Mouse (Mus musculus): Measurements from ENCODE around the gene Nfkbil1. TPM values are rescaled to one million over a fixed set of nuclear protein-coding genes. Genes with fewer than 3 reads are reported as not detected.

The Nfkbil1 gene
- polyA plus RNA-seq, 1 experiment = not detected

DNA sequence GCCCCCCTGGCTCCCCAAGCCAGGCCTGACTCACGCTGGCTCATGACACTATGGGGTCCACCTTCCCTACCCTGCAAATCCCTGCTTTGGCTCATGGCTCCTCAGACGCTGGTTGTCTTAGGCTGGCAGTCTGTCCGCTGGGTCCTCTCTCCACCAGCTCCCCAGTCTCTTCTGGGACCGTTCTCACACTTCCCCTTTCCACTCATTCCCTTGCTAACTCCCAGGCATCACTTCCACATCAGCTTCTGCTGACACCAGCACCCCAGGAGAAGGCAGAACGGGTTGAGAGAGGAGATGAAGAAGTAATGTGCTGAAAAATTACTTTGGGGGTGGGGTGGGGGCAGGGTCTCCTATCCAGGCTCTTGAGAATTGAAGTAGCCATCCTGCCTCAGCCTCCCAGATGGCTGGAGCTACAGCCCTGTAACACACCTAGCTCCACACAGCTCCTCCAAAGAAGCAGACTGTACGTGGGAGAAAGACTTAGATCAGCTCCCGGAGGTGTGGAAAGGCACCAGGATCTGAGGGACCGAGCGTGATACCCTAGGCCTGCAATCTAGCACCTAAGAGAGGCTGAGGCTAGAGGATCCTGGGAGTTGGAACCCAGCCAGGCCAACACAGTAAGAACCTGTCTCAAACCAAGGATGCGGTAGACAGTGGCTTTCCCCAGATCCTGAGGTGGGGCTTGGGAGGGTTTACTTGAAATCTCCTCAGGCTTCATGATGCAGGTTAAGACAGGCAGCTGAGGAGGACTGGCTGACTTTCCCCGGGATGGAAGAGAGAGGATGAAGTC, 63.0 kb downstream of the Nfkbil1 start:
- H3K4me3 ChIP-seq (ENCODE audit: insufficient read depth, low read depth, low read length) = no peak overlapping the region
- no peak for TF ChIP-seq POLR2A (IDR thresholded peaks at IDR 0.05; ENCODE audit: insufficient read depth, low read depth, low read length)
- TF ChIP-seq CTCF (IDR thresholded peaks at IDR 0.05; ENCODE audit: insufficient read depth, low read depth, low read length) = no peak
- WGBS = 70% methylated on average over 11 of the region's 11 CpGs
- no peak overlapping the region for H3K27ac ChIP-seq (ENCODE audit: insufficient read depth, low read depth, low read length)
- peaks cover 2% of the 10 kb centered on the region; the same call in 1 of the 2 replicates for H3K4me1 ChIP-seq (ENCODE audit: control insufficient read depth, insufficient read depth, low read length)

Other genes starting within 250 kb of the Nfkbil1 start
- gene Vars, start 234.8 kb downstream of the Nfkbil1 start, polyA plus RNA-seq (2012; ENCODE audit: insufficient read depth, insufficient read length, low replicate concordance, missing spikeins) = not detected in 2 replicates
- gene Vwa7, start 219.2 kb downstream of the Nfkbil1 start, polyA plus RNA-seq (2012; ENCODE audit: insufficient read depth, insufficient read length, low replicate concordance, missing spikeins) = not detected in 2 replicates
- gene Sapcd1, start 207.8 kb downstream of the Nfkbil1 start, polyA plus RNA-seq (2012; ENCODE audit: insufficient read depth, insufficient read length, low replicate concordance, missing spikeins) = not detected in 2 replicates
- not detected in 2 replicates for gene Msh5, start 189.0 kb downstream of the Nfkbil1 start, polyA plus RNA-seq (2012; ENCODE audit: insufficient read depth, insufficient read length, low replicate concordance, missing spikeins)
- not detected in 2 replicates for gene Clic1, start 185.8 kb downstream of the Nfkbil1 start, polyA plus RNA-seq (2012; ENCODE audit: insufficient read depth, insufficient read length, low replicate concordance, missing spikeins)
- not detected in 2 replicates for gene Ddah2, start 176.8 kb downstream of the Nfkbil1 start, polyA plus RNA-seq (2012; ENCODE audit: insufficient read depth, insufficient read length, low replicate concordance, missing spikeins)
- not detected in 2 replicates for gene Ly6g6c, start 170.4 kb downstream of the Nfkbil1 start, polyA plus RNA-seq (2012; ENCODE audit: insufficient read depth, insufficient read length, low replicate concordance, missing spikeins)
- not detected in 2 replicates for gene Mpig6b, start 169.6 kb downstream of the Nfkbil1 start, polyA plus RNA-seq (2012; ENCODE audit: insufficient read depth, insufficient read length, low replicate concordance, missing spikeins)
- gene Ly6g6e, start 158.9 kb downstream of the Nfkbil1 start, polyA plus RNA-seq (2012; ENCODE audit: insufficient read depth, insufficient read length, low replicate concordance, missing spikeins) = not detected in 2 replicates
- gene Ly6g6d, start 157.7 kb downstream of the Nfkbil1 start, polyA plus RNA-seq (2012; ENCODE audit: insufficient read depth, insufficient read length, low replicate concordance, missing spikeins) = not detected in 2 replicates
- not detected in 2 replicates for gene Ly6g6f, start 150.2 kb downstream of the Nfkbil1 start, polyA plus RNA-seq (2012; ENCODE audit: insufficient read depth, insufficient read length, low replicate concordance, missing spikeins)
- not detected in 2 replicates for gene Abhd16a, start 146.5 kb downstream of the Nfkbil1 start, polyA plus RNA-seq (2012; ENCODE audit: insufficient read depth, insufficient read length, low replicate concordance, missing spikeins)
- gene Ly6g5c, start 127.5 kb downstream of the Nfkbil1 start, polyA plus RNA-seq (2012; ENCODE audit: insufficient read depth, insufficient read length, low replicate concordance, missing spikeins) = not detected in 2 replicates
- not detected in 2 replicates for gene Ly6g5b, start 120.4 kb downstream of the Nfkbil1 start, polyA plus RNA-seq (2012; ENCODE audit: insufficient read depth, insufficient read length, low replicate concordance, missing spikeins)
- not detected in 2 replicates for gene Gpank1, start 114.3 kb downstream of the Nfkbil1 start, polyA plus RNA-seq (2012; ENCODE audit: insufficient read depth, insufficient read length, low replicate concordance, missing spikeins)
- not detected in 2 replicates for gene Csnk2b, start 113.7 kb downstream of the Nfkbil1 start, polyA plus RNA-seq (2012; ENCODE audit: insufficient read depth, insufficient read length, low replicate concordance, missing spikeins)
- gene D17H6S53E, start 109.4 kb downstream of the Nfkbil1 start, polyA plus RNA-seq (2012; ENCODE audit: insufficient read depth, insufficient read length, low replicate concordance, missing spikeins) = not detected in 2 replicates
- gene Apom, start 103.7 kb downstream of the Nfkbil1 start, polyA plus RNA-seq (2012; ENCODE audit: insufficient read depth, insufficient read length, low replicate concordance, missing spikeins) = not detected in 2 replicates
- 684 TPM in 1 of 2 replicates, not detected in the other for gene Bag6, start 100.6 kb downstream of the Nfkbil1 start, polyA plus RNA-seq (2012; ENCODE audit: insufficient read depth, insufficient read length, low replicate concordance, missing spikeins)
- gene Prrc2a, start 70.9 kb downstream of the Nfkbil1 start, polyA plus RNA-seq (2012; ENCODE audit: insufficient read depth, insufficient read length, low replicate concordance, missing spikeins) = 146 and 391 TPM in 2 replicates
- gene Aif1, start 59.7 kb downstream of the Nfkbil1 start, polyA plus RNA-seq (2012; ENCODE audit: insufficient read depth, insufficient read length, low replicate concordance, missing spikeins) = not detected in 2 replicates
- gene Lst1, start 47.4 kb downstream of the Nfkbil1 start, polyA plus RNA-seq (2012; ENCODE audit: insufficient read depth, insufficient read length, low replicate concordance, missing spikeins) = not detected in 2 replicates
- not detected in 2 replicates for gene Ltb, start 41.4 kb downstream of the Nfkbil1 start, polyA plus RNA-seq (2012; ENCODE audit: insufficient read depth, insufficient read length, low replicate concordance, missing spikeins)
- not detected in 2 replicates for gene Tnf, start 33.8 kb downstream of the Nfkbil1 start, polyA plus RNA-seq (2012; ENCODE audit: insufficient read depth, insufficient read length, low replicate concordance, missing spikeins)
- not detected in 2 replicates for gene Lta, start 30.4 kb downstream of the Nfkbil1 start, polyA plus RNA-seq (2012; ENCODE audit: insufficient read depth, insufficient read length, low replicate concordance, missing spikeins)
- not detected in 2 replicates for gene Gm16181, start 15.0 kb downstream of the Nfkbil1 start, polyA plus RNA-seq (2012; ENCODE audit: insufficient read depth, insufficient read length, low replicate concordance, missing spikeins)
- not detected in 2 replicates for gene Atp6v1g2, start 2.1 kb downstream of the Nfkbil1 start, polyA plus RNA-seq (2012; ENCODE audit: insufficient read depth, insufficient read length, low replicate concordance, missing spikeins)
- gene Ddx39b, start 6.0 kb upstream of the Nfkbil1 start, polyA plus RNA-seq (2012; ENCODE audit: insufficient read depth, insufficient read length, low replicate concordance, missing spikeins) = 290 and 359 TPM in 2 replicates
- 345 and 592 TPM in 2 replicates for gene H2-D1, start 26.9 kb upstream of the Nfkbil1 start, polyA plus RNA-seq (2012; ENCODE audit: insufficient read depth, insufficient read length, low replicate concordance, missing spikeins)
- gene H2-Q1, start 84.6 kb upstream of the Nfkbil1 start, polyA plus RNA-seq (2012; ENCODE audit: insufficient read depth, insufficient read length, low replicate concordance, missing spikeins) = not detected in 2 replicates
- not detected in 2 replicates for gene H2-Q2, start 106.5 kb upstream of the Nfkbil1 start, polyA plus RNA-seq (2012; ENCODE audit: insufficient read depth, insufficient read length, low replicate concordance, missing spikeins)
- not detected in 2 replicates for gene H2-Q4, start 143.8 kb upstream of the Nfkbil1 start, polyA plus RNA-seq (2012; ENCODE audit: insufficient read depth, insufficient read length, low replicate concordance, missing spikeins)
- not detected in 2 replicates for gene H2-Q6, start 189.1 kb upstream of the Nfkbil1 start, polyA plus RNA-seq (2012; ENCODE audit: insufficient read depth, insufficient read length, low replicate concordance, missing spikeins)
- not detected in 2 replicates for gene H2-Q7, start 203.4 kb upstream of the Nfkbil1 start, polyA plus RNA-seq (2012; ENCODE audit: insufficient read depth, insufficient read length, low replicate concordance, missing spikeins)
- not detected in 2 replicates for gene H2-Q10, start 234.3 kb upstream of the Nfkbil1 start, polyA plus RNA-seq (2012; ENCODE audit: insufficient read depth, insufficient read length, low replicate concordance, missing spikeins)